Mouse (Mus musculus): ENCODE measurements around the gene Tmem164. TPM values are rescaled to one million over a fixed set of nuclear protein-coding genes. Genes with fewer than 3 reads are reported as not detected.
"Not testable (repeated sequence)": the region's sequence is repeated elsewhere in the genome, so short reads cannot be mapped to it uniquely, and the experiment has no call there.

Tmem164 gene
- total RNA-seq (2021): 10 to 100 TPM; 27.5 to 28.4 TPM
- long read RNA-seq, experiment 1, full-length matches to known transcripts: 47 of 89 reads
- long read RNA-seq, experiment 1, partial matches to known transcripts: 25 of 89 reads
- long read RNA-seq, experiment 1, other reads (novel, unspliced or antisense): 17 of 89 reads
- long read RNA-seq, experiment 2, full-length matches to known transcripts: 38 of 67 reads
- long read RNA-seq, experiment 2, partial matches to known transcripts: 21 of 67 reads
- long read RNA-seq, experiment 2, other reads (novel, unspliced or antisense): 8 of 67 reads

DNA sequence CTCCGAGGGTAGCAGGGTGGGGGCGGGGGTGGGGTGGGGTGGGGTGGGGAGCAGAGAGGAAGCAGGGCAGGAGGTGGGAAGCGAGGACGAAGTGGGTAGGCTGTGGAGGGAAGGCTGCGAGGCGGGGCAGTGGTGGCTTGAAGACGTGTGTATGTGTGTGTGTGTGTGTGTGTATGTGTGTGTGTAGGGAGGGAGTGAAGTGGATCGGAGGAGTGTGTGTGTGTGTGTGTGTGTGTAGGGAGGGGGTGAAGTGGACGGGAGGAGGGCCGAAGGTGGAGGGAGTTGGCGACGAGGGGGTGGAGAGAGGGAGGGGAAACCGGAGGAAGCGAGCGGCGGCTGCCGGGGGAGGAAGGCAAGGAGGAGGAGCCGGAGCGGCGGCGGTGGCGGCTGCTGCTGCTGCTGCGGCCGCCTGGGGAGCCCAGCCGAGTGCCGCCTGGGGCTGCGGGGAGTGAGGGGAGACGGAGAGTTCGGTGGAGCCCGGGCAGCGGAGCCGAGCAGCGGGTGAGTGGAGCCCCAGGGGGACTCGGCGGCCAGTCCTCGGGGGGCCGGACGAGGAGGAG, at the start of gene Tmem164:
Tmem164 (plus strand) TSS at position 351 of the 560 bp plus-strand sequence.
- Histone ChIP-seq H3K4me3 (peak within 1 kb of the TSS; percentile 53), H3K27ac (peak within 1 kb of the TSS; percentile 75)
- intact Hi-C loops (cut with DNase I): loop anchor here (5.0 to 10.0 kb wide), 3 partner anchors 124 to 286 kb away; partner anchors contain the start of gene Acsl4
- no peak; the same call in 1 of the 2 replicates for TF ChIP-seq CTCF (IDR thresholded peaks at IDR 0.05)
- peak; percentile 63 to 65 for DNase-seq (ENCODE audit: extremely low spot score in 1 of 2, low spot score in 2 of 2)

GRCm38 (mm10) chrX:142632990-142633389, 48.2 kb upstream of the Tmem164 start:
- intact Hi-C loops (cut with DNase I); DNase-seq (ENCODE audit: extremely low spot score in 1 of 2, low spot score in 2 of 2); H3K27ac ChIP-seq; H3K4me3 ChIP-seq: not testable (repeated sequence)

GRCm38 (mm10) chrX:142647202-142647601, 34.0 kb upstream of the Tmem164 start:
- no peak for TF ChIP-seq CTCF (IDR thresholded peaks at IDR 0.05)
- DNase-seq (ENCODE audit: extremely low spot score in 1 of 2, low spot score in 2 of 2): no peak
- Histone ChIP-seq H3K4me3 (no peak overlapping the region), H3K27ac (no peak overlapping the region)
- intact Hi-C loops (cut with DNase I): no loop called here

GRCm38 (mm10) chrX:142650117-142650764, 31.0 kb upstream of the Tmem164 start:
- intact Hi-C loops (cut with DNase I): no loop called here
- TF ChIP-seq CTCF (IDR thresholded peaks at IDR 0.05): no peak
- no peak overlapping the region for H3K4me3 ChIP-seq
- no peak overlapping the region for H3K27ac ChIP-seq
- DNase-seq (ENCODE audit: extremely low spot score in 1 of 2, low spot score in 2 of 2): no peak

GRCm38 (mm10) chrX:142664704-142665422, 16.3 kb upstream of the Tmem164 start:
- H3K27ac ChIP-seq: no peak overlapping the region
- no peak for TF ChIP-seq CTCF (IDR thresholded peaks at IDR 0.05)
- no peak overlapping the region for H3K4me3 ChIP-seq
- intact Hi-C loops (cut with DNase I): no loop called here
- no peak for DNase-seq (ENCODE audit: extremely low spot score in 1 of 2, low spot score in 2 of 2)

GRCm38 (mm10) chrX:142665423-142665805, 15.8 kb upstream of the Tmem164 start:
- intact Hi-C loops (cut with DNase I): no loop called here
- Histone ChIP-seq H3K27ac (no peak overlapping the region), H3K4me3 (no peak overlapping the region)
- no peak for TF ChIP-seq CTCF (IDR thresholded peaks at IDR 0.05)
- no peak for DNase-seq (ENCODE audit: extremely low spot score in 1 of 2, low spot score in 2 of 2)

DNA sequence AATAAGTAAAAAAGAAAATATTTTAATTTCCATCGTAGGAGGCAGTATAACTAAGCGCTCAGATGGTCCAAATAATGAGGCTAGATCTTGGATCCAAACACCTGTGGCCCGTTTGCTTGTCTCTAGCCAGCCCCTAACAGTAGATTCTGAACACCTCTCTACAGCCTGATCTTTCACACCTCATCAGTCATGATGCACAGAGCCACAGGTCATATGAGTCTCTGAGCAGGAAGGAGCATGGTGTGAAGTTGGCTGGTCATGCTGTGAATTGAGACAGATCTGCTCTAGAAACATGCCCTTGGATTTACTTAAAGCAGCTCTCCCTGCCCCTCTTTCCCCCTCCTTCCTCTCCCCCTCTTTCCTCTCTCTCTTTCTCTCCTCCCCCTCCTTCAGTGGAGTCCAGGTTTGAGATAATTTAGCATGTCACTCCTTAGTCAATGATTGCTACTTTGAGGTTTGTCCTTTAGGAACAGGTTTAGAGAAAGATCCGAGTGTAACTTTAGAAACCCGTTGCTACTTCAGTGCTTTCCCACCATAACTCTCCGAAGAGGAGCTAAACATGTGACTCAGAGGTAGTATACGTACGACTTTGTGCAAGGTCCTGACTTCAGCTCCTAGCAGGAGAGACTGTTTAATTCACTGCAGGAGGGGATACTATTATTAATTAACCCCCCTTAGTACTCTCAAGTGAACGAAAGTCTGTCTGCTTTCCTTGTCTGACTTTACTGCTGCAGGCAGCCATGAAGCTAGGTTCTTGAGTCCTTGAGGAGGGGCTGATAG, 11.7 kb upstream of the Tmem164 start:
- no peak for DNase-seq (ENCODE audit: extremely low spot score in 1 of 2, low spot score in 2 of 2)
- Histone ChIP-seq H3K27ac (no peak overlapping the region), H3K4me3 (no peak overlapping the region)
- TF ChIP-seq CTCF (IDR thresholded peaks at IDR 0.05): no peak
- intact Hi-C loops (cut with DNase I): no loop called here

DNA sequence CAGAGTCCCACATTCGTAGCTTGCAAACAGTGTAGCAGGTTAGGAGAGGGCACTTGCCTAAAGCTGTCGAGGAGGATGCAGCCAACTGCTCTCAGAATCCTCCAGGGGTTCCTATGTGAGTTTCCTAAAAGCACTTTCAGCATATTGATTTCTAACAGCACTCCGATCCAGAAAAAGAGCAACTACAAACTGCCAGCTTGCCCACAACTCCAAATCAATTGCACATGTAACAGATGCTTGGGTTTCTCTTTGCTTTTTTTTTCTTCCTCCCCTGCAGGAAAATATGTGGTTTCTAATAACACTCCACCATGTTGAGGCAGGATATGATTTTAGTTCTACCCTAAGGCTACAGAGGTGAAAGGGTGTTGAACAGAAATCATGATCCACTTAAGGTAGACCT, 11.1 kb upstream of the Tmem164 start:
- intact Hi-C loops (cut with DNase I): no loop called here
- no peak overlapping the region for H3K27ac ChIP-seq
- no peak for TF ChIP-seq CTCF (IDR thresholded peaks at IDR 0.05)
- no peak for DNase-seq (ENCODE audit: extremely low spot score in 1 of 2, low spot score in 2 of 2)
- no peak overlapping the region for H3K4me3 ChIP-seq

DNA sequence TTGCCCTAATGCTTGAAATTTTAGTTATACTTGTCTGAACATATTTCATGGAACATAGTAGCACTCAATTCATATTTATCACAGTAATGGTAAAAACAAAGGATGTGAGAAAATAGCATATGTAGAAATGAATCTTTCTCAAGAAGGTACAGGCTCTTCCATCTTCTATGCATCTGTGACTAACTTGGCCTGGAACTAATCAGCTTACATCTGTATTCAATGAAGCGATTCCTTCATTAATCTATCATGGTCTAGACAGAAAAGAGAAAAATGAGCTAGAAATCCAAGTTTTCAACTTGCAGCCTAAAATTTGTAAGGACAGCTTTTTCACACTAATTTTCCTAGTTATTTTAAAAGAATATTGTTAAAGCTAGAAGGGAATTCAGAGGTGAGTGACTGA, 10.1 kb upstream of the Tmem164 start:
- H3K27ac ChIP-seq: no peak overlapping the region
- no peak for DNase-seq (ENCODE audit: extremely low spot score in 1 of 2, low spot score in 2 of 2)
- intact Hi-C loops (cut with DNase I): no loop called here
- no peak overlapping the region for H3K4me3 ChIP-seq
- TF ChIP-seq CTCF (IDR thresholded peaks at IDR 0.05): no peak

- intact Hi-C loops (cut with DNase I): no loop called here
- Histone ChIP-seq H3K27ac (no peak overlapping the region), H3K4me3 (no peak overlapping the region)
- no peak for DNase-seq (ENCODE audit: extremely low spot score in 1 of 2, low spot score in 2 of 2)
- no peak for TF ChIP-seq CTCF (IDR thresholded peaks at IDR 0.05)
Measured at GRCm38 (mm10) chrX:142672701-142673100, 8.5 kb upstream of the Tmem164 start.

DNA sequence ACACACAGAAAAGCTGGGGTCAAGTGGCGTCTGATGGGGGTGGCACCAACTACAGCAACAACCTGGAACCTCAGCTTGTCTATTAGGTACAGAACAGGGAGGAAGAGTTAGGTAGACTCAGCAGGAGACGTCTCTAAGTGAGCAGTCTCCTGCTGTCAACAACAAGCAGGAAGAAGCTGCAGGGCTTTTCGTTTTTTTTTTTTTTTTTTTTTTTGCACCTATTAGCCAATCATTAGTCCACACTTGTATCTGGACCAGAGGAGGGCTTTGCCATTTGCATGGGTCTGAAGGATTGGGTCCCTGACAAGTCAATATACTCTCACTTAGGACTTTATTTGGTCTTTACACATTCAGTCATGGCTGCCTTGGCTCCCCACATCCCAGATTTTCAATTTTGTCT, 4.0 kb upstream of the Tmem164 start:
- no peak overlapping the region for H3K4me3 ChIP-seq
- TF ChIP-seq CTCF (IDR thresholded peaks at IDR 0.05): no peak
- intact Hi-C loops (cut with DNase I): loop anchor here (5.0 kb wide), 1 partner anchor 70 kb away; no protein-coding TSS in a partner anchor
- no peak overlapping the region for H3K27ac ChIP-seq
- DNase-seq (ENCODE audit: extremely low spot score in 1 of 2, low spot score in 2 of 2): no peak
